Mouse (Mus musculus) spleen, adult 18-20 months (tissue): ENCODE measurements around the gene Gm29427.
"Not testable (repeated sequence)": the region's sequence is repeated elsewhere in the genome, so short reads cannot be mapped to it uniquely, and the experiment has no call there.

Experiments used
- DNase-seq, 2 experiments: peaks; one replicate each; pipeline ENCODE4 v3.0.0; 2022; ENCODE audit warnings: mixed read lengths in 2 of 2

The Gm29427 gene

DNA sequence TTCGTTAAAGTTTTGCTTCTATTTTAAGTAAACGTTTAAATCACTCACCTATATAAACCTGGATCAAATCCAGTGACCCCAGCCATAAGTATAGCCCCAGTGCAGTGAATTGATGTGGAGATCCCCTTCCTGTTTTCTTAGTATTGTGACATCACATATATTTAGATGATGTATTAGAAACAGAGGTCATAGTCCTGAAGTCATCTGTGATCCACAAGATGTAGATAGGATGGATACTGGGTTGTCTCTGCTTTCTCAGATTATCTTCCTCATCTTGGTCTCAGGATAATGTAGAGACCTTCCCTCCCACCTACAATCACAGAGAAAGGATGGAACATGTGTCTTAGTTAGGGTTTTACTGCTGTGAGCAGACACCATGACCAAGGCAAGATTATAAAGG is 13.6 kb upstream of the Gm29427 start, which contains the start of gene Pfkfb2:
Gene Pfkfb2, minus strand, starts transcription at position 101 of the 400 bp plus-strand sequence.
- DNase-seq, result no peak

DNA sequence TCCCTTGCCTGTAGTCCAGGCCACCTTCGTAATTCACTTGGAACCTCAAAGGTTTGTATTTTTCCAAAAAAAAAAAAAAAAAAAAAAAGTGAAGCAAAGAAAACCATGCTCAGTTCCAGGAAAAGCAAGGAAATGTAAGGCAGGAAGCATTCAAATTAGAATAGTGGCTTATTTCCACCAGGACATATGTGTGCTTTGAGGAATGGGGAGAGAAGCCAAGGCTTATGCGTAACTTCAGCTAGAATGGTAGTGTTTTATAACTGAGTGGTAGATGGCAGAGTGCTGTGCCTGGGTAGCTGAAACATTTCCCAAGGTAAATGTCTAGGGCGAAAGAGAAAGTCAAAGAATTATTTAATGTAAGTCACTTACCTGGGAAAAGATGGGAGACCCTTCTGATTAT is 13.1 kb upstream of the Gm29427 start:
- DNase-seq, result no peak

DNA sequence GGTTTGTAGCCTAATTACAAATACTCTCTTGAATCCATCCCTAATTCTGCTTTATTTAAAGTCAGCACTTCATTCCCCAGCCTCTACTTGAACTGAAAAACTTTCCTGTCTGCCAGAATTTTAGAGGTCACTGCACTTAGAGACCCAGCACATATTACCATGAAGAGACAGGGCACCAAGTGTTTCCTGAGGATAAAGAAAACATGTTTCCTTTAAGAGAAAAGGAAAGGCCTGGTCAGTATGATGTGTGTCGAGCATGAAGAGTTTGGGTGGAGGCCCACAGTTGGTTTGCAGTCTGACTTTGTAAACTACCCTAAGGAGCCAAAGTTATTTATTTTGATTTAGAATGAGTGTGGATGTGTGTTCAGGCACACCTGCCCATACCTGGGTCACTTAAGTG is 12.5 kb upstream of the Gm29427 start:
- no peak for DNase-seq

DNA sequence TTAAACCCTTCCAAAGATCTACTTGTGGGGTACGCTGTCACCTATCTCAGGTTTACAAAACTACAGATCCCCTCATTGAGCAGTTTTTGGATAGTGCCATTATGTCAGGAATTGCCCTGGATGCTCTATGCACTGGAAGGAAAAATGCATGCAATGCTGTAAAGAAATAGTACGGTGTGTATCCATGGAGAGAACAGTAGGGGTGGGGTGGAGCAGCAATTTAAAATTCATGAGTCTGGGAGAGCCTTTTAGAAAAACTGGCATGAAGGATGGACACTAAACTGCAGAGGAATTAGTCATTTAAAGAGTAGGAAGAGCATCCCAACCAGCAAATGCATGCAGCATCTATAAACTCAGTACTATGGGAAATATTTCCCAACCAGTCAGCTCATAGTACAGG is 10.8 kb upstream of the Gm29427 start:
- no peak for DNase-seq

DNA sequence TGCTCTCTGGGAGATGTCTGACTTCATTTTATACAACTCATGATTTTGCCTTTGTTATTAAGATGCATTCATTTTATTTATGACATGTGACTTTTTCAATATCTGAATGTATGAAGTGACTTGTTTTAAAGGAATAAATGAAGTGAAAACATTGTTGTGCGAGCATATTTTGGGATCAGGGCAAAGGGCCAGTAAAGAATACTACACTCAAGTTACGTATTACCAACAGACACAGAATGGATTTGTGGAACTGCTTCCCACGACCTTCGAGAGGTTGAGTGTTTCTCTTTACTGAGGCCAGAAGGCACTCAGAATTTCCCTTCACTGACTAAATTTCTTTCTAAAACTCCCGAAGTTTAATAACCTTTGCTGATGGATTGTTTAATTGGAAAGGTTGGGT is 8.6 kb upstream of the Gm29427 start:
- no peak for DNase-seq

DNA sequence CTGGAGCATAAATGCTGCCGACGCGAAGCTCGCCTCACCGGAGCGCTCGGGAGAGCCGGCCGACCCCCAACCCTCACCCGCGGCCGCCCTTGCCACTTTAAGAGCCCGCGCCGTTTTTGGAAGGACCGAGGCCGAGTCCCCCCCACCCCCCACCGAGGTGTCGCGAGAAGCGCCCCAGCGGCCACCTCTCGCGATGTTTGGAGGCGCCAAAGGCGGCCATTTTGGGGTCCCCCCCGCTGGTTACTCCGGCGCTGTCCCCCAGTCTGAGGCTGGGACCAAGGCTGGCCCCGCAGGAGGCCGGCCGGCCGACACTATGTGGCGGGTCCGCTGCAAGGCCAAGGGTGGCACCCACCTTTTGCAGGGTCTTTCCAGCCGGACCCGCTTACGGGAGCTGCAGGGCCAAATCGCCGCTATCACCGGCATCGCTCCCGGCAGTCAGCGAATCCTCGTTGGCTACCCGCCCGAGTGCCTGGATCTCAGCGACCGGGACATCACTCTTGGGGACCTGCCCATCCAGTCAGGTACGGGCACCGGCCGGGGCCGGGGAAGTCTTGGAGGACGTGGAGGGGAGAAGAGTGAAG is 1.8 kb upstream of the Gm29427 start, which contains the start of gene Yod1:
Gene Yod1, plus strand, starts transcription at position 37 of the 581 bp plus-strand sequence.
- peak; percentile 76 to 85 for DNase-seq

DNA sequence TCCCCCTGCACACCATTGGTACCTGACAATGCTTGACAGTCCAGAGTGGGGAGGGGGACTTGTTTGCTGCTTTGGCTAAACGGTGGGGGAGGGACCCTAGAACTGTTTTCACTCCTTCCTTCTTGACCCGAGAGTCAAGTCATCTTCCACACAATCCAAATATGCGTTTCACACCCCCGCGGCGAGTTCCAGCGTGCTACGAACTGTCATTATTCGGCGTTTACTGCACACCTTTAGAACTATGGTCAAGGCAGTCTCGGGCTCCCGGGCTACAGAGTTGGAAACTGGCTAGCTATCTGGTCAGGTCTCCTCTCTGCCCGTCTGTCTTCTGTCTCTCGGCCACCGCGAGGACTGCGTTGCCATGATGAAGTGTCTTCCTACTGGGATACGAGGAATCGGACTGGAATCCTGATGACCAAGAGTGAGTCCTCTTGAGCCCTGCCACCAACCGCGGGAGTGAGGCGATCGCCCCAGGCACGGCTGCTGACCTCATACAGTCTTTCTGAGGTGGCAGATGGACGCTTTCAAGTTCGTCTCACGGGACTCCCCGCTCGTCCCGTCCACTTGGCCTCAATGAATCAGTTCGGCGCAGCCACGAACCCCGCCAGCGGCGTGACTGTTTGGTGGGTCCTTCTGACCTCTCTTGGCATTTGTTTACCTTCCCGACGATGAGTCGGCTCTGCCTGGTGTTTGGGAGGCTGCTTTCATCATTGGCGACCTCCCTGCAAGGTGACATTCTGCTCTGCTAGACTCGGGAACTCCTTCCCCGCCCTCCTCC is 1.1 kb upstream of the Gm29427 start:
- peak; percentile 15 to 39 for DNase-seq

DNA sequence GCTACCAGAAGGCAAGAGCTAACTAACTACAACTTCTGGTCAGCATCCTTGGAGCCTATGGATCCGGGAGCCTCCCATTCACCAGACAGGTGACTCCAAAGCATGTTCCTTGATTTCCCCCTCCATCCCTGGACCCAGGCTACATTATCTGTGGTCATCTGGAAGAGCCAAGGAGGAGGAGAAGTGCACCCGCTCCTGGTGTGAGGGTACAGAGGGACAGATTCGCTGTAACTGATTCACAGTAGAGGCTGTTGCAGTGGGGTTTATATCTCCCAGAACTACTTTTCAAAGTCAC is 566 bp upstream of the Gm29427 start:
- no peak for DNase-seq

DNA sequence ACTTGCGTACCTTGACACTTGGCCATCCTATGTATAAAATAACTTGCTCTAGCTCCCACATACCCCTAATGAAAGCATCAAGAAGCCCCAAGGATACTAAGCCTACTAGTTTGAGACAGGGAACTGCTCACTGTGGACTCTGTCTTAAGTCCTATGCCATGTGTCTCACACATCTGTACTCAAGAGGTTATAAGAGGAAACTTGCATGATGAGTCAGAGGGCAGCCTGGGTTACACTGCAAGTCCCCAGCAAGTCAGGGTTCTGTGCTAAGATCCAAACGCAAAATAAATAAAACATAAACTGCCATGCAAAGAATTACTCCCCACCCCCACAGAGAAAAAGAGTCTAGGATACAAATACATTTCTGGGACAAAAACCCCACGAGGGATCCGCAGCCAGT is 1.6 kb downstream of the Gm29427 start:
- no peak for DNase-seq

DNA sequence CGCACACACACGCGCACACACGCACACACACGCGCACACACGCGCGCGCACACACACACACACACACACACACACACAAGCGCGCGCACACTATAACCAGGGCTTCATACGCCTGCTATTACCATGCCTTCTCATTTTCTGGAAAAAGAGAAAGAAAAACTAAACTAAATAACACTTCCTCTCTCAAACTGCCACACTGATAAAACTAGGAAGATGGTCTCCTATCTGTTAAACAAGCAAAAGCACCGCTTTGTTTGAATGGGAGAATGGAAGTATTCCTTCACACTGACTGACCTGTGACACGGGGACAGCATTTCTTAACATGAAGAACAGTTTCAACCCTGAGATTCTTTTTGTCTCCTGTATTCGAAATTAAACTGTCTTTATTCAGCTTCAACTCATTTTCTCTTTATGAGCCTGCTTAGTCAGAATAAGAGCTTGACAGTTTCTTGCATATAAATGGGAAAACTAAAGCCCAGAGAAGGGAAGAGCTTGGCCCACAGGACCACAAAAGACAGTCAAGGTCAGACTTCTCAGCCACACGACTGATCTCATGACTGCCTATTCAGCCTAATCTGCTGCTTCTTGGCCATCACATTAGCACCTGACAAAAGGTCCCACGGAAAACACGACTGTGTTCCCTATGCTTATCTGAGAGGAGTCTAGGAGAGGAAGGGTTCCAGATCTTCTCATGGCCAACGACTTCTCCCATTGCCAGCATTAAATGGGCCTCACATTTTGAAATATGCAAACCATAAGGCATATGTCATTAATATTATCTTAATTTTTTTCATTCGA is 5.1 kb downstream of the Gm29427 start:
- DNase-seq, result no peak

DNA sequence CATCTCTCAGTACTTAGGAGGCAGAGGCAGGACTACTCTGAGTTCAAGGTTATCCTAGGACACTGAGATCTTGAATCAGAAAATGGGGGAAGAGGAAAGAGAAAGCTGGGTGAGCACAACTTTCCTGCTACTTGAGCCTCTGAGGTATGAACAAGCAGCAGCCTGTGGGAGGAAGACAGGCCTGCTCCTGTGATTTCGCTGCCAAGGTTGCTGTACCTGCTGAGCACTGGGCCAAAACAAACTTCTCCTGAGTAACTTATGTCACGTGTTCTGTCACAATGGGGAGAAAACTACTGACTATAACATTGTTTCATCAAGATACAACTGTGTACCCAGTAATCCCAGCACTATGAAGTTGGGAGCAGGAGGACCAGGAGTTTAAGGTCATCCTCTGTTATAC is 12.0 kb downstream of the Gm29427 start:
- DNase-seq, result no peak

DNA sequence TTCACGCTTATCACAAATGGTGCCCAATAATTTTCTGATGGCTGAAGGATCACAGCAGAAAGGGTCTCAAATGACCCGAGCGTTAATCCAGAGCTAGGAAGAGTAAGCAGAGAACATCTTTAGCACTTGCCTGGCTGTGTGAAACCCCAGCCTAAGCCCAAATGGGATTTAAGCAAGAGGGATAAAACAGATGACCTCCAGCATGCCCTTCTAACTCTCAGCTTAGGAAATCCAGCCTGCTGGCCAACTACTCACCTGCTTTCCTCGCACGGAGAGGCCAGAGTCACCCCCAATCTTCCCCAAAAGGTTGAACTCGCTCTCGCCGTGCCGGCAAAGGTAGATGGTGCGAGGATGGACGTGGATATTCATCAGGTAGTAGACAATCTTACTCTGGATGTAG is 13.6 kb downstream of the Gm29427 start:
- DNase-seq, result no peak

DNA sequence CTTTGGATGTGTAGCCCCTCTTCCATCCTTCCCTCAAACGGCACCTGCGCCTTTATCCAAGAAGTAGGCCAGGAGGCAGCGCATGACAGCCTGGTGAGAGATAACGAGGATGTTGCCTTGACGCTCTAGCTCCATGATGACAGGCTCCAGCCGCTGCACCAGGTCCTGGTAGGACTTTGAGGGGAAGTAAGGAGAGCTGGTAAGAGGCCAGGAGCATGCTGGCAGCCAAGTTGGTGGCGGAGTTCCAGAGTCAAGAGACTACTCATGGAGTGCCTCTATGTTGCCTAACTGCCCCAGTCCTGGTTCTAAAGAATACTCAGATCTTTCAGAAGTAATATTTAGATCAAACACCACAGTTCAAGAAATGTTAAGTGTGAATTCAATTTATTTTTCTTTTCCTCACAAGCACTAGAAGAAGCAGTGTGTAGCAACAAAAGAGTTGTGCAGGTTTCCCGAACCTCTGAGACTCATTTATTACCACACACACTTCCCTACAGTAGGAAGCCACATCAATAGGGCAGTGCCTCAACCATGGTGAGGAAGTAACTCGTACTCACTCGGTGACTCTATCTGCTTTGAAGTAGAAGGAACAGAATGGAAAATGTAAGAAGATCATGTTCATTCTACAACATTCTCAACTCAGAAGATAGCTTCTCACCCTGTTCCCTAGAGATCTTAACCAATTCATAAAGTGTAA is 15.5 kb downstream of the Gm29427 start:
- no peak for DNase-seq

DNA sequence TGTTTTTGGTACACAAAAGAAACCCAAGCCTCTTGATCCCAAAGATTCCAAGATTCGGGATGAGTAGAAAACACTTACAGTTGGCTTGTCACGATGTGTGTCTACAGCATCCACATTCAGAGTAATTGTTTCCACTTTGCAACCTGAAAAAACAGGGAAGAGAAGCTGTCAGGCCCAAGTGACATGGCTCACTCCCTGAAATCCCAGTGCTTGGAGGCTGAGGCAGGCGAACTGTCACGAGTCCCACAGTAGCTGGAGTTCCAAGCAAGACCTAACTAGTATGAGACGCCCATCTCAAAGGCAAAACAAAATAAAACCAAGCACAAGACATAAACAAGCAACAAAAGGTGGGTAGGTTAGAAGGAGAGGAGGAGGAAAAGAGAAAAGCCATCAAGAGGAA is 17.0 kb downstream of the Gm29427 start:
- no peak for DNase-seq

DNA sequence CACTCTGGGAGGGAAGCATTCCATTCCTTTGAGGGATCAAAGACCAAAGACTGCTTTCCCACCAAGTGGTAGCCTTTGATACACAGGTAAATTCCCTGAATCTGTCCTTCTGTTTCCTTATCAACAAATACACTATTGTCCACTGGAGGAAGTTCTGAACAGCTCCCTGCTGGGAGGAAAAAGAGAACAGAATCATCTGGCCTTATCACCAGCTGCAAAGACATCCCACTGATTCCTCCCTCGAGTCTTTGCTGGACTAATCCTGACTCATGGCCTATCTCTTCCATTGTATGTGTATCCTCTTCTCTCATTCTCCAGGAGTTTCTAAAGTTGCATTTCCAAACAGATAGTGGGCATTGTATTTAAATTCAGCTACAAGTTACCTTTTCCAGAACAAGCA is 31.7 kb downstream of the Gm29427 start:
- no peak for DNase-seq

DNA sequence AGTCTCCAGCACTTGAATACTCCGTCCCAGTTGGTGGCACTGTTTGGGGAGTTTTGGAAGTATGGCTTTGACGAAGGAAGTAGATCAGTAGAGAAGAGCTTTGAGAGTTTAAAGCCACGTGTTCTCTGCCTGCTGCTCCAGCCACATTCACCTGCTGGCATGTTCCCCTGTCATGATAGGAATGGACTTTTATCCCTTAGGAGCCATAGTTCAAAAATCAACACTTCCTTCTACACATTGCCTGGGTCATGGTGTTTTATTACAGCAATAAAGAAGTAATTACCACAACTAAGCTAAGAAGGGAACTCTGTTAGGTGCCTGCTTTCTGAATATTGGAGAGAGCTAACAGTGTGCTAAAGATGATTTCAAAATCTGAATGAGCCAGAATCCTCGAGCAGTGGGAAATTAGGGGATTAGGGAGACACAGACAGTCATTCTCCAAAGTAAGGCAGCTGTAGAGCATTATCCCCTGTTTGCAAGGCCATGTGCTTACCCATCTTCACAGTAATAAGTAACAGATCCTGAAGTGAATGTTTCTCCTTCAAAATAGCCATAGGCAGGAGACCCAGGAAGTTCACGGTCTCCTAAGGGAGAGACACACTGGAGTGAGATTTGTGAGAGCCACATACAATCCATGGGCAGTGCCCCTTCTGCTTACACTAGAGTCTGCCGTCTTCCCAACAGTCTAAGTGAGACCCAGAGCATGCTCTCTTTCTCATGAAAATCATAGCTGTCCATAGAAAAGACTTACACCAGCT is 33.8 kb downstream of the Gm29427 start:
- no peak for DNase-seq

DNA sequence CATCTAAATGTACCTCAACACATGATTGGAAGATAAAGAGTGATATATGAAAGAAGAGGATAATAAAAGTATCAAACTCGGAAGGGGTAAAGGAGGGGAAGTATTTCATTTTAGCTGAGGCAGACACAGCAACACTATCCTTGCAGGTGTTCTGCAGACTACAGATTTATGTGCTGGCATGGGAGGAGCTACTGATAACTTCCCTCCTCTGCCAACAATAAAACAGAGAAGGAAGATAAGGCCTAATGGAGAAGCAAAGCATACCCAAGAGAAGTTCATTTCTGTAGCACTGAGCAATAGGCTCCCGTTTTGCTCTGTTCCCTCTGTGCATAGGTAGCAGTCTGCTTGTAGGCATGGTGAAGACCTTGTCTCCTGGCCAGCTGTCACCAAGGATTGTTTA is 34.5 kb downstream of the Gm29427 start:
- no peak for DNase-seq

DNA sequence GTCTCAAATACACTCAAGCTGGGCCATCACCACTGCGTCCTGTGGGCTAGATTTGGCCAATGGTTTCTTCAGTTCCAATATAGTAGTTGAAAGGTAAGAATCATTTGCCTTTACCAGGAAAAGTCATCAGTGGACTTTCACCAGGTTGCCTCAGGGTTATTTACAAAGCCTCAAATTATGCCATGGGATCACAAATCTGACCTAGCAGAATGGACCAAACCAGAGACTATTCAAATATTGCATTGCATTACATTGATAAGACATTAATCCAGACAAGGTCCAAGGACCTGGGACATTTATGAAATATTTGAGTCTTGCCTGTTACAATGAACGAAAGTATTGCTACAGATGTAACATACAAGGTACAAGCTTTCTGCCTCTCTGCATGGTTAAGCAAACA is 37.0 kb downstream of the Gm29427 start:
- no peak for DNase-seq

DNA sequence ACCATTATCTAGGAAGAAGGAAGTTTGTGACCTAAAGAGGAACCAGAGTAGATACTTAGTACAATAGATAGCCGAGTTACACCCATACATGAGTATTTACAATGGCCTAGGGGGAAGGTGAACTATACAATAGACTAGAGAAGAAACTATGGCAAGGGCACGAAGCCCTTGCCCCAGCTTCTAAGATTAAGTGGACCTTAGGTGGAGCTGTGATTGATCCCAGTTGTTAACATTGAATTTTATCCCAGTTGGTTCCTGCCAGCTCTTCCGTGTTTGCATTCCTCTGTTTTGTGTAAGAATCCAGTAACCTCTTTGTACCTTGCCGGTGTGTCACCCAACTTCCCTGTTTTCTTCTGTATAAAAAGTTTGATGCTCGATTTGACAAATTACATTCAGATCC is 52.0 kb downstream of the Gm29427 start:
- DNase-seq, result not testable (repeated sequence)

DNA sequence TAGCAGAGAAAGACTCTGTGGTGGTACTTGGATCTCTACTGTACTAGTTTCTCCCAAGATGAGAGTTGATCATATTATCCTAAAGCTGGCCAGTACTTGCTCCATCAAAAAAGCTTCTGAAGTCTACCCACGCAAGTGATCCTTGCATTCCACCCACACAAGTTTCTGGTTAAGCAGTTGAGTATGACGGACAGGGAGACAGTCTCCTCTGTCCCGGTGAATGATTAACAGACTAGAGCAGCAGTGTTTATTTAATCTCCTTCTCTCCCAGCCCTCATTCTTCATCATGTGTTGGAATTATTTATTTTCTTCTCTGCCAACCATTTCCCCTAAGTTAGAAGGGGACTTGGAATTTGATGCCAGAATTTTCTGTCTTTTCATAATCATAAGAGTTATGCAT is 54.1 kb downstream of the Gm29427 start, which contains the start of gene C4bp:
Gene C4bp, minus strand, starts transcription at position 179 of the 400 bp plus-strand sequence.
- DNase-seq, result no peak

DNA sequence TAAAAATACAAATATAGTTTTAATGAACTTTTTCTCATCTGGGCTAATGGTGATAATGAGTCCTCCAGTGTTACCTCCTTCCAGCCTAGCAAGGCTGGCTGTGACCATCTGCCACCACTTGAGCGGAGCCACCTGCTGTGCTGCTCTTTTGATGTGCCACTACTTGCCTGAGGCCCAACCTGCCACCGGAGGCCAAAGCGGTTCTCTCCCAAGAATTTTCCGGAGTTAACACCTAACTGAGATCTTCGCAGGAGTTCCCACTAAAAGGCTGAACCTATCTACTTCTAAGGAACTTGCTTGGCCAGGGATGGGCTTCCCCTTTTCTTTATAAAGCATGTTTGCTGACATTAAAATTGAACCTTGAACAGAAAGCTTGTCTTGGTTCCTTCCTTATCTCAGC is 56.0 kb downstream of the Gm29427 start:
- DNase-seq, result not testable (repeated sequence)

DNA sequence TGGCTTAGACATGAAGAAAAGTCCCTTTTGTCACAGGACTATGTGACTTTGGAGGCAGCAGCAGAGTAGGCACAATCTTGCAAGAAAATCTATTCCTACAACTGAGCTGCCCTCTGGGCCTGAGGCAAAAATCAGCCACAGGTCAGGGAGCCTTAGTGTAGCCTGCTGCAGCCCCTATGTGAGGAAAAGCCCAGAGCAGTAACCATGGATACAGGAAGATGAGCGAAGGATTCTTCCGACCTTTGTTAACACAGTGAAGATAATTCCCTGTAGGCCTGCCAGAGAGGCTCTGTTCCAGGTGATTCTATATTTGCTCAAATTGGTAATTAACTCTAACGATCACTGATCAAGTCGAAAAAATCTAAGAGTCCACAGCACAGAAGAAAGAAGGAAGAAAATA is 71.5 kb downstream of the Gm29427 start:
- no peak for DNase-seq

DNA sequence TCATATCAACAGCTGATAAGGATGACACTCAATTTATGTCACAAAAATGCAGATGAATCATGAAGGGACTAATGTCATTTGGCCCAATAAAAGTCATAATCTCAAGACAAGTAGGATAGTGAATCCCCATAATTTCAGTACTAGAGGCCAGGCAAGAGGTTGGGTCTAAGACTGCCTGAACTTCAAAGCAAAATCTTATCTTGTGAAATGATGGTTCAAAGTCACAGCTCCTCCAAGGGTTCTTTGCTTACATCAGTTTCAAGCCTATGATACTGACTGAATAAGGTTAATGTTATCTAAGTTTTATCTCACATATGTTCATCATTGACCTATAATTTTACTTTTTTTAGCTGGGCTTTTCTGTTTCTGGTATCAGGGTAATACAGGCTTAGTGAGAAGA is 74.6 kb downstream of the Gm29427 start:
- no peak for DNase-seq
